Mouse (Mus musculus) forebrain, embryonic 15.5 days (tissue): Measurements from ENCODE around the gene Anln. TPM values are rescaled to one million over a fixed set of nuclear protein-coding genes. Genes with fewer than 3 reads are reported as not detected.
"Not testable (repeated sequence)": the region's sequence is repeated elsewhere in the genome, so short reads cannot be mapped to it uniquely, and the experiment has no call there.

Source experiments
- ATAC-seq: fragments of 200-750 bp; cut with Nextera tagmentation; replicated peaks from 2 replicates; pipeline ENCODE4 v1.8.0; 2017; ENCODE audit warnings: mild to moderate bottlenecking, moderate TSS enrichment, moderate library complexity
- H3K27ac ChIP-seq: fragments of 300-500 bp; sonication (generic); replicated peaks from 2 replicates; pipeline ENCODE4 v1.5.1; 2015; ENCODE audit warnings: mild to moderate bottlenecking, inconsistent platforms
- H3K27me3 ChIP-seq: fragments of 300-500 bp; sonication (generic); 2 replicates; pipeline ENCODE4 v1.6.1; 2015; ENCODE audit warnings: inconsistent platforms
- H3K36me3 ChIP-seq: fragments of 300-500 bp; sonication (generic); 2 replicates; pipeline ENCODE4 v1.6.1; 2015; ENCODE audit warnings: mild to moderate bottlenecking, inconsistent platforms
- H3K4me1 ChIP-seq: fragments of 300-500 bp; sonication (generic); 2 replicates; pipeline ENCODE4 v1.6.1; 2015; ENCODE audit warnings: inconsistent platforms
- H3K4me2 ChIP-seq: fragments of 300-500 bp; sonication (generic); replicated peaks from 2 replicates; pipeline ENCODE4 v1.6.1; 2015; ENCODE audit warnings: mild to moderate bottlenecking, inconsistent platforms
- H3K4me3 ChIP-seq: fragments of 300-500 bp; sonication (generic); 2 replicates; pipeline ENCODE4 v1.5.1; 2015; ENCODE audit warnings: mild to moderate bottlenecking, inconsistent platforms
- H3K9ac ChIP-seq: fragments of 300-500 bp; sonication (generic); replicated peaks from 2 replicates; pipeline ENCODE4 v1.6.1; 2015; ENCODE audit warnings: mild to moderate bottlenecking, inconsistent platforms
- H3K9me3 ChIP-seq: fragments of 300-500 bp; sonication (generic); 2 replicates; pipeline ENCODE4 v1.6.1; 2016; ENCODE audit warnings: inconsistent platforms
- whole genome bisulfite sequencing: fragments of 180-500 bp; shearing (Covaris S2); methylation state at CpG from one replicate; pipeline ENCODE4 v1.1.7; 2015; ENCODE audit warnings: mixed read lengths; 5-methylcytosine and 5-hydroxymethylcytosine counted together
- polyA plus RNA-seq: library from polyadenylated mRNA; unstranded; fragments of >200 nt; fragmentation: Nextera tagmentation; extraction: Ambion mirVana; gene quantifications from 2 replicates; pipeline ENCODE4 v1.2.1, GENCODE M21; 2015

Anln gene
- polyA plus RNA-seq, 1 experiment from 2014 or later, result 12.0 TPM

- ATAC-seq, result no peak
- H3K27ac ChIP-seq, result no peak overlapping the region
- H3K4me2 ChIP-seq, result no peak overlapping the region
- no peak overlapping the region for H3K9ac ChIP-seq
- 0 out of 2 replicates have a peak, but pooled peaks cover 2% of the 10 kb centered on the region for H3K4me1 ChIP-seq
- H3K9me3 ChIP-seq, result no peaks in the 10 kb centered on the region
- H3K36me3 ChIP-seq, result peaks cover 21% of the 10 kb centered on the region
- no peaks in the 10 kb centered on the region for H3K27me3 ChIP-seq
- 95% methylated on average over 5 of the region's 5 CpGs for WGBS
- H3K4me3 ChIP-seq, result no peak overlapping the region
Observed at GRCm38 (mm10) chr9:22353465-22353864, 35.5 kb downstream of the Anln start.

- H3K4me1 ChIP-seq, result no peaks in the 10 kb centered on the region
- H3K27ac ChIP-seq, result no peak overlapping the region
- peaks cover 11% of the 10 kb centered on the region; the same call in 1 of the 2 replicates for H3K36me3 ChIP-seq
- H3K27me3 ChIP-seq, result no peaks in the 10 kb centered on the region
- H3K9ac ChIP-seq, result no peak overlapping the region
- H3K9me3 ChIP-seq, result no peaks in the 10 kb centered on the region
- no peak overlapping the region for H3K4me3 ChIP-seq
- WGBS, result 87% methylated on average over 1 of the region's 1 CpGs
- no peak for ATAC-seq
- H3K4me2 ChIP-seq, result no peak overlapping the region
Observed at GRCm38 (mm10) chr9:22340331-22340730, 48.7 kb downstream of the Anln start.

GRCm38 (mm10) chr9:22337217-22337616 lies 51.8 kb downstream of the Anln start:
- Histone ChIP-seq H3K27ac (no peak overlapping the region), H3K9ac (no peak overlapping the region), H3K9me3 (no peaks in the 10 kb centered on the region), H3K4me1 (no peaks in the 10 kb centered on the region), H3K27me3 (no peaks in the 10 kb centered on the region), H3K36me3 (peaks cover 17% of the 10 kb centered on the region; the same call in 1 of the 2 replicates), H3K4me3 (no peak overlapping the region), H3K4me2 (no peak overlapping the region)
- ATAC-seq, result no peak
- 95% methylated on average over 2 of the region's 2 CpGs for WGBS

- Histone ChIP-seq H3K27ac (no peak overlapping the region), H3K36me3 (0 out of 2 replicates have a peak, but pooled peaks cover 3% of the 10 kb centered on the region), H3K4me1 (peaks cover 12% of the 10 kb centered on the region), H3K9me3 (no peaks in the 10 kb centered on the region), H3K4me3 (peak overlapping the region; percentile 48), H3K27me3 (no peaks in the 10 kb centered on the region), H3K4me2 (peak overlapping the region; percentile 95), H3K9ac (peak overlapping the region; percentile 53)
- 1% methylated on average over 32 of the region's 32 CpGs for WGBS
- ATAC-seq, result peak; percentile 98
Observed at GRCm38 (mm10) chr9:22327475-22328387, 61.3 kb downstream of the Anln start.

- Histone ChIP-seq H3K9ac (peak overlapping the region; percentile 53; the same call in 1 of the 2 replicates), H3K4me3 (peak overlapping the region; percentile 48), H3K36me3 (no peaks in the 10 kb centered on the region), H3K4me1 (peaks cover 12% of the 10 kb centered on the region), H3K27me3 (no peaks in the 10 kb centered on the region), H3K4me2 (peak overlapping the region; percentile 95), H3K27ac (no peak overlapping the region), H3K9me3 (no peaks in the 10 kb centered on the region)
- ATAC-seq, result no peak
- WGBS, result 17% methylated on average over 9 of the region's 9 CpGs
Observed at GRCm38 (mm10) chr9:22327099-22327474, 61.9 kb downstream of the Anln start.

GRCm38 (mm10) chr9:22324579-22324978 lies 64.4 kb downstream of the Anln start:
- no peak overlapping the region for H3K4me3 ChIP-seq
- no peaks in the 10 kb centered on the region for H3K27me3 ChIP-seq
- whole genome bisulfite sequencing, result 97% methylated on average over 1 of the region's 1 CpGs
- H3K27ac ChIP-seq, result no peak overlapping the region
- no peaks in the 10 kb centered on the region for H3K36me3 ChIP-seq
- no peak overlapping the region for H3K4me2 ChIP-seq
- no peak overlapping the region for H3K9ac ChIP-seq
- peaks cover 12% of the 10 kb centered on the region for H3K4me1 ChIP-seq
- H3K9me3 ChIP-seq, result no peaks in the 10 kb centered on the region
- ATAC-seq, result no peak

GRCm38 (mm10) chr9:22322381-22323211 lies 66.4 kb downstream of the Anln start:
- H3K9ac ChIP-seq, result no peak overlapping the region
- no peak for ATAC-seq
- H3K4me3 ChIP-seq, result no peak overlapping the region
- peaks cover 5% of the 10 kb centered on the region for H3K4me1 ChIP-seq
- 82% methylated on average over 8 of the region's 8 CpGs for WGBS
- H3K4me2 ChIP-seq, result no peak overlapping the region
- H3K9me3 ChIP-seq, result no peaks in the 10 kb centered on the region
- no peaks in the 10 kb centered on the region for H3K36me3 ChIP-seq
- no peak overlapping the region for H3K27ac ChIP-seq
- no peaks in the 10 kb centered on the region for H3K27me3 ChIP-seq

GRCm38 (mm10) chr9:22319109-22319508 lies 69.9 kb downstream of the Anln start:
- Histone ChIP-seq H3K9ac (no peak overlapping the region), H3K27ac (no peak overlapping the region), H3K36me3 (no peaks in the 10 kb centered on the region), H3K4me3 (no peak overlapping the region), H3K4me2 (no peak overlapping the region), H3K9me3 (no peaks in the 10 kb centered on the region), H3K27me3 (no peaks in the 10 kb centered on the region), H3K4me1 (no peaks in the 10 kb centered on the region)
- no peak for ATAC-seq
- WGBS, result 88% methylated on average over 1 of the region's 1 CpGs

- not testable (repeated sequence) for H3K4me3 ChIP-seq, ATAC-seq, H3K36me3 ChIP-seq, H3K27me3 ChIP-seq, H3K9ac ChIP-seq, H3K27ac ChIP-seq, H3K4me2 ChIP-seq, H3K4me1 ChIP-seq, H3K9me3 ChIP-seq
- 70% methylated on average over 5 of the region's 5 CpGs for WGBS
Observed at GRCm38 (mm10) chr9:22316047-22316446, 72.9 kb downstream of the Anln start.

- Histone ChIP-seq H3K9me3 (no peaks in the 10 kb centered on the region), H3K9ac (no peak overlapping the region), H3K36me3 (no peaks in the 10 kb centered on the region), H3K4me2 (no peak overlapping the region), H3K27me3 (no peaks in the 10 kb centered on the region), H3K4me1 (no peaks in the 10 kb centered on the region), H3K4me3 (no peak overlapping the region), H3K27ac (no peak overlapping the region)
- ATAC-seq, result no peak
- 87% methylated on average over 3 of the region's 3 CpGs for WGBS
Observed at GRCm38 (mm10) chr9:22314066-22314465, 74.9 kb downstream of the Anln start.

- no peak for ATAC-seq
- H3K9me3 ChIP-seq, result no peaks in the 10 kb centered on the region
- no peak overlapping the region for H3K9ac ChIP-seq
- H3K27me3 ChIP-seq, result no peaks in the 10 kb centered on the region
- 89% methylated on average over 5 of the region's 5 CpGs for WGBS
- H3K4me1 ChIP-seq, result no peaks in the 10 kb centered on the region
- no peak overlapping the region for H3K4me2 ChIP-seq
- H3K36me3 ChIP-seq, result no peaks in the 10 kb centered on the region
- no peak overlapping the region for H3K27ac ChIP-seq
- H3K4me3 ChIP-seq, result no peak overlapping the region
Observed at GRCm38 (mm10) chr9:22313218-22313617, 75.8 kb downstream of the Anln start.

- Histone ChIP-seq H3K9ac (no peak overlapping the region), H3K27me3 (no peaks in the 10 kb centered on the region), H3K4me1 (peaks cover 14% of the 10 kb centered on the region), H3K27ac (no peak overlapping the region), H3K4me2 (no peak overlapping the region), H3K36me3 (peaks cover 6% of the 10 kb centered on the region), H3K4me3 (no peak overlapping the region), H3K9me3 (no peaks in the 10 kb centered on the region)
- 88% methylated on average over 5 of the region's 5 CpGs for WGBS
- no peak for ATAC-seq
Observed at GRCm38 (mm10) chr9:22309651-22310050, 79.3 kb downstream of the Anln start.
